Mouse (Mus musculus): ENCODE measurements around the gene Ppip5k1. TPM values are rescaled to one million over a fixed set of nuclear protein-coding genes. Genes with fewer than 3 reads are reported as not detected.

Ppip5k1 gene
- polyA plus RNA-seq, 1 experiment from 2014 or later = 10.3 TPM

- Histone ChIP-seq H3K36me3 (ENCODE audit: control insufficient read depth, insufficient read depth, low read length) (peaks cover 6% of the 10 kb centered on the region; the same call in 1 of the 2 replicates), H3K4me3 (ENCODE audit: low read depth, low read length) (peak overlapping the region; percentile 40), H3K4me2 (peak overlapping the region; percentile 65), H3K4me1 (ENCODE audit: control insufficient read depth, insufficient read depth, low read length) (peaks cover 53% of the 10 kb centered on the region), H3K27me3 (ENCODE audit: control insufficient read depth, insufficient read depth, low read length) (no peaks in the 10 kb centered on the region), H3K27ac (ENCODE audit: low read depth, low read length) (peak overlapping the region; percentile 82), H3K9ac (ENCODE audit: low read length) (peak overlapping the region; percentile 46), H3K9me3 (ENCODE audit: control insufficient read depth, low read length) (no peaks in the 10 kb centered on the region)
- DNase-seq (ENCODE audit: low spot score, missing footprints) = peak; percentile 94
- 1% methylated on average over 18 of the region's 18 CpGs for WGBS
- ATAC-seq (ENCODE audit: low FRiP score) = peak; percentile 74
Observed at GRCm38 (mm10) chr2:121294753-121295607, 60.2 kb downstream of the Ppip5k1 start.

DNA sequence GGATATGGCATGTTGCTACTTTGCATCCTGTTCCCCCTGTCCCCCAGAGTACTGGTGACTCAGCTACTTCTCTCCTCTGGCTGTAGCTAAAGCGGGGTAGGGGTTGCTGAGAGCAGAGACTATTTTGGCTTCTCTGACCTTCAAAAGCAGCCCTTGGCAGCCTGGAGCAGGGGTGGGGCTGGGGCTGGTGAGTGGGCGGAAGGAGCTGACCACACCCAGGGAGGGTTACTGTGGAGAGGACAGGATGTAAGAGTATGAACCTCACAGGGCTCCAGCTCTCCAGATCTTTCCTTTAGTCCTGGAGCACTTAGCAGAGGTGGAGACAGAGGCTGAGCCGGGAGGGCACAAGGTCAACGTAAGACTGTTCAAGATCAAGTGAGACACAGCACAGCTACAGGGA, 61.0 kb downstream of the Ppip5k1 start:
- 0 out of 2 replicates have a peak, but pooled peaks cover under 1% of the 10 kb centered on the region for H3K36me3 ChIP-seq (ENCODE audit: control insufficient read depth, insufficient read depth, low read length)
- peak overlapping the region; percentile 65 for H3K4me2 ChIP-seq
- DNase-seq (ENCODE audit: low spot score, missing footprints) (peak; percentile 87), ATAC-seq (ENCODE audit: low FRiP score) (no peak)
- H3K4me1 ChIP-seq (ENCODE audit: control insufficient read depth, insufficient read depth, low read length) = peaks cover 55% of the 10 kb centered on the region
- peak overlapping the region; percentile 82 for H3K27ac ChIP-seq (ENCODE audit: low read depth, low read length)
- H3K4me3 ChIP-seq (ENCODE audit: low read depth, low read length) = peak overlapping the region; percentile 40; the same call in 1 of the 2 replicates
- H3K27me3 ChIP-seq (ENCODE audit: control insufficient read depth, insufficient read depth, low read length) = no peaks in the 10 kb centered on the region
- peak overlapping the region; percentile 46 for H3K9ac ChIP-seq (ENCODE audit: low read length)
- WGBS = 28% methylated on average over 4 of the region's 4 CpGs
- no peaks in the 10 kb centered on the region for H3K9me3 ChIP-seq (ENCODE audit: control insufficient read depth, low read length)

- ATAC-seq (ENCODE audit: low FRiP score) = no peak
Observed at GRCm38 (mm10) chr2:121292316-121293013, 62.7 kb downstream of the Ppip5k1 start.

DNA sequence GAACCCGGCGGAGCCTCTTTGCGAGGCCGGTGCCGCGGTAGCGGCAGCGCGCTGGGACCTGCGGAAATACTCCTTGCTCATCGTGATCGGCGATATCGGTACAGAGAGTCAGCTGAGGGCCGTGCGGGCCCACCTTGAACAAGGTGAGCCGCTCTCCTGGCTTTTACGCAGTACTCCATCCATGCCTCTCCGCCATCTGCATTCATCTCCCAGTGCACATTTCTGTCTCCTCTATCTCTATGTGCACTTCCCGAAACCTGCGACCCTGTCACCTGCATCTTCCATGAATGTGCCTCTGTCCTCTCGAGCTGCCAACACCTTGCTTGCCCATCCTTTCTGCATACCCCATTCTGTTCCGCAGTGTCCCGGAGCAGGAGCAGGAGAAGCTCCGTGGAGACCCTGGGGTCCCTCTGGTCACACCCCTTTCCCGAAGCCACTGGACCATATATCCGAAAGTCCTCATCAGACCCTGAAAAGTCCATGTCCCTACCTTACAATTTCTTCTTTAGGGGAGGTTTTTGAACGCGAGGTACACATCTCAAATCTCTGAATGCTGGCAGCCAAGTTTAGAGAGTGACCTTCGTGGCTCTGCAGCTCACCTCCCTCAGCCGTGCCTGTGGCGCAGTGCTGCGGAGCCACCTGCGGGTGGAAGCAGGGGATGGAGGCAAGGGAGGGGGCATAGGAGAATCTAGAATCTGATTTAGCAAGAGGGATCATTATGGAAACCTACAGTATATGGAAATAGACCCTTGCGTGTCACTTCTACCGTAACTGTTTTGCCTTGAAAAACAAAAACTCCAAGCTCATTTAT, 65.3 kb downstream of the Ppip5k1 start:
- H3K4me1 ChIP-seq (ENCODE audit: control insufficient read depth, insufficient read depth, low read length) = peaks cover 30% of the 10 kb centered on the region
- H3K27me3 ChIP-seq (ENCODE audit: control insufficient read depth, insufficient read depth, low read length) = no peaks in the 10 kb centered on the region
- no peak overlapping the region for H3K27ac ChIP-seq (ENCODE audit: low read depth, low read length)

More at GRCm38 (mm10) chr2:121292316-121293013, 62.7 kb downstream of the Ppip5k1 start:
- no peak overlapping the region for H3K4me2 ChIP-seq
- no peak overlapping the region for H3K27ac ChIP-seq (ENCODE audit: low read depth, low read length)
- H3K27me3 ChIP-seq (ENCODE audit: control insufficient read depth, insufficient read depth, low read length) = no peaks in the 10 kb centered on the region
- H3K9ac ChIP-seq (ENCODE audit: low read length) = no peak overlapping the region
- no peaks in the 10 kb centered on the region for H3K36me3 ChIP-seq (ENCODE audit: control insufficient read depth, insufficient read depth, low read length)
- peaks cover 53% of the 10 kb centered on the region for H3K4me1 ChIP-seq (ENCODE audit: control insufficient read depth, insufficient read depth, low read length)
- H3K4me3 ChIP-seq (ENCODE audit: low read depth, low read length) = no peak overlapping the region
- 67% methylated on average over 5 of the region's 5 CpGs for WGBS
- H3K9me3 ChIP-seq (ENCODE audit: control insufficient read depth, low read length) = no peaks in the 10 kb centered on the region
- DNase-seq (ENCODE audit: low spot score, missing footprints) = no peak

GRCm38 (mm10) chr2:121288901-121289729, 66.1 kb downstream of the Ppip5k1 start, which contains the start of gene Map1a:
Gene Map1a (plus strand): TSS chr2:121289600.
- H3K9me3 ChIP-seq (ENCODE audit: control insufficient read depth, low read length) = no peaks in the 10 kb centered on the region
- peak; percentile 98 for ATAC-seq (ENCODE audit: low FRiP score)
- H3K4me2 ChIP-seq = peak within 1 kb of the TSS; percentile 85
- no peaks in the 10 kb centered on the region for H3K27me3 ChIP-seq (ENCODE audit: control insufficient read depth, insufficient read depth, low read length)
- peak within 1 kb of the TSS; percentile 20; the same call in 1 of the 2 replicates for H3K27ac ChIP-seq (ENCODE audit: low read depth, low read length)
- H3K4me1 ChIP-seq (ENCODE audit: control insufficient read depth, insufficient read depth, low read length) = peaks cover 21% of the 10 kb centered on the region
- peak within 1 kb of the TSS; percentile 63 for H3K4me3 ChIP-seq (ENCODE audit: low read depth, low read length)
- peak; percentile 99 for DNase-seq (ENCODE audit: low spot score, missing footprints)
- under 1% methylated on average over 48 of the region's 48 CpGs for WGBS
- H3K9ac ChIP-seq (ENCODE audit: low read length) = peak within 1 kb of the TSS; percentile 63
- no peaks in the 10 kb centered on the region for H3K36me3 ChIP-seq (ENCODE audit: control insufficient read depth, insufficient read depth, low read length)

More for the DNA sequence above, 65.3 kb downstream of the Ppip5k1 start:
- Histone ChIP-seq H3K9me3 (ENCODE audit: control insufficient read depth, low read length) (no peaks in the 10 kb centered on the region), H3K4me2 (peak overlapping the region; percentile 85), H3K36me3 (ENCODE audit: control insufficient read depth, insufficient read depth, low read length) (no peaks in the 10 kb centered on the region), H3K4me3 (ENCODE audit: low read depth, low read length) (peak overlapping the region; percentile 63), H3K9ac (ENCODE audit: low read length) (peak overlapping the region; percentile 54)
- no peak for DNase-seq (ENCODE audit: low spot score, missing footprints)
- ATAC-seq (ENCODE audit: low FRiP score) = peak; percentile 66; the same call in 1 of the 2 replicates
- 4% methylated on average over 36 of the region's 36 CpGs for WGBS

- no peak overlapping the region for H3K4me2 ChIP-seq
- 71% methylated on average over 2 of the region's 2 CpGs for WGBS
Observed at GRCm38 (mm10) chr2:121287850-121288249, 67.3 kb downstream of the Ppip5k1 start.

GRCm38 (mm10) chr2:121271928-121272516, 83.2 kb downstream of the Ppip5k1 start:
- Histone ChIP-seq H3K27me3 (ENCODE audit: control insufficient read depth, insufficient read depth, low read length) (no peaks in the 10 kb centered on the region), H3K27ac (ENCODE audit: low read depth, low read length) (peak overlapping the region; percentile 81), H3K9ac (ENCODE audit: low read length) (peak overlapping the region; percentile 47; the same call in 1 of the 2 replicates), H3K4me3 (ENCODE audit: low read depth, low read length) (peak overlapping the region; percentile 88), H3K36me3 (ENCODE audit: control insufficient read depth, insufficient read depth, low read length) (peaks cover 8% of the 10 kb centered on the region), H3K4me1 (ENCODE audit: control insufficient read depth, insufficient read depth, low read length) (peaks cover 22% of the 10 kb centered on the region), H3K9me3 (ENCODE audit: control insufficient read depth, low read length) (no peaks in the 10 kb centered on the region), H3K4me2 (peak overlapping the region; percentile 55)
- DNase-seq (ENCODE audit: low spot score, missing footprints) (no peak), ATAC-seq (ENCODE audit: low FRiP score) (peak; percentile 38)
- WGBS = 17% methylated on average over 4 of the region's 4 CpGs

More at GRCm38 (mm10) chr2:121287850-121288249, 67.3 kb downstream of the Ppip5k1 start:
- DNase-seq (ENCODE audit: low spot score, missing footprints) (no peak), ATAC-seq (ENCODE audit: low FRiP score) (no peak)
- Histone ChIP-seq H3K27me3 (ENCODE audit: control insufficient read depth, insufficient read depth, low read length) (no peaks in the 10 kb centered on the region), H3K9ac (ENCODE audit: low read length) (no peak overlapping the region), H3K4me1 (ENCODE audit: control insufficient read depth, insufficient read depth, low read length) (peaks cover 18% of the 10 kb centered on the region), H3K4me3 (ENCODE audit: low read depth, low read length) (no peak overlapping the region), H3K27ac (ENCODE audit: low read depth, low read length) (no peak overlapping the region), H3K36me3 (ENCODE audit: control insufficient read depth, insufficient read depth, low read length) (no peaks in the 10 kb centered on the region), H3K9me3 (ENCODE audit: control insufficient read depth, low read length) (no peaks in the 10 kb centered on the region)
